ENCODE assay signal across 8 mouse cellular contexts in the genomic region with DNA sequence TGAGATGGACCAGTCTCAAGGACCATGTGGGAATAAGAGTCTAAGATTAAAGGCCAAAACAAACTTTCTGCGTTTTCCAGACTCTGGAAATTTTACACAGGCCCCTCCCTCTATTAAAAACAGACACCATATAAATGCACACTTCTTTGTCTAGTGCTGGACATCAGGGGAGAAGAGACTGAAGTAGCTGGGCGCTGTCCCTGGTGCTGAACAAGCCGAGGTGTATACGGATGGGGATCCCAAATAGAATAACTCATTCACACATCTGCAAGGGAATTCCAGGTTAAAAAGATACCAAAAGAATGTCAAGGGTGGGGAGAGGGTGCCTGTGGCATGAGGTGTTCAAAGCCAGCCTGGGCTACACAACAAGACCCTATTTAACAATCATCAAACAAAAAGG.
DNase-seq lines count a peak whose midpoint lies in the region; ATAC-seq and TF ChIP-seq lines count a peak whose summit lies in the region.

No protein-coding gene starts in this region.

- peak; percentile 79 for DNase-seq in forebrain, embryonic 11.5 days (ENCODE audit: low spot score)
- DNase-seq in 3T3-L1 (ENCODE audit: low read depth, low spot score) = peak; percentile 53
- DNase-seq in c-Kit-positive CD71-negative TER-119-negative erythroid progenitor cells, embryonic 14.5 days (ENCODE audit: low read depth) = peak; percentile 10
- DNase-seq in kidney, postnatal 0 days (ENCODE audit: low spot score) = peak; percentile 85
- peak; percentile 81 for DNase-seq in retina, embryonic 14.5 days (ENCODE audit: low spot score)
- DNase-seq in right cerebral cortex, postnatal 14 days = no peak
- no peak for DNase-seq in layer of hippocampus, adult 2 months (ENCODE audit: low spot score in 2 of 2)

- no peak overlapping the region for H3K4me3 ChIP-seq in forebrain, embryonic 11.5 days (ENCODE audit: low read depth, low read length)
- no peak overlapping the region for H3K4me3 ChIP-seq in forebrain, embryonic 13.5 days
- no peak overlapping the region for H3K4me3 ChIP-seq in kidney, postnatal 0 days (replicated peaks; ENCODE audit: low read depth, low read length)
- H3K4me3 ChIP-seq in layer of hippocampus, adult 2 months = no peak overlapping the region

- no peak overlapping the region for H3K27ac ChIP-seq in forebrain, embryonic 11.5 days (ENCODE audit: low read depth, low read length)
- H3K27ac ChIP-seq in forebrain, embryonic 13.5 days = no peak overlapping the region
- no peak overlapping the region for H3K27ac ChIP-seq in kidney, postnatal 0 days
- H3K27ac ChIP-seq in layer of hippocampus, adult 2 months = no peak overlapping the region

- no peak overlapping the region for H3K9ac ChIP-seq in forebrain, embryonic 11.5 days (ENCODE audit: low read length)
- no peak overlapping the region for H3K9ac ChIP-seq in forebrain, embryonic 13.5 days
- H3K9ac ChIP-seq in kidney, postnatal 0 days (ENCODE audit: low read depth, low read length) = no peak overlapping the region

- no peaks in the 10 kb centered on the region for H3K36me3 ChIP-seq in forebrain, embryonic 11.5 days (ENCODE audit: control insufficient read depth, insufficient read depth, low read length)
- H3K36me3 ChIP-seq in forebrain, embryonic 13.5 days (ENCODE audit: poor library complexity, severe bottlenecking) = no peaks in the 10 kb centered on the region
- H3K36me3 ChIP-seq in kidney, postnatal 0 days (ENCODE audit: insufficient read depth, low read length) = no peaks in the 10 kb centered on the region

- no peak for TF ChIP-seq CTCF in kidney, postnatal 0 days (IDR thresholded peaks at IDR 0.05; ENCODE audit: low read depth)
- TF ChIP-seq CTCF in layer of hippocampus, adult 2 months (conservative IDR thresholded peaks at IDR 0.05) = no peak

- H3K27me3 ChIP-seq in forebrain, embryonic 11.5 days (ENCODE audit: control insufficient read depth, insufficient read depth, low read length) = no peaks in the 10 kb centered on the region
- no peaks in the 10 kb centered on the region for H3K27me3 ChIP-seq in forebrain, embryonic 13.5 days
- H3K27me3 ChIP-seq in kidney, postnatal 0 days (ENCODE audit: insufficient read depth, low read length) = no peaks in the 10 kb centered on the region

- no peak for ATAC-seq in forebrain, embryonic 11.5 days (replicated peaks; ENCODE audit: low FRiP score)
- no peak for ATAC-seq in forebrain, embryonic 13.5 days
- ATAC-seq in kidney, postnatal 0 days (replicated peaks; ENCODE audit: low FRiP score, low read depth) = 0 out of 2 replicates have a peak, but pooled peaks have one; percentile 49

- no peaks in the 10 kb centered on the region for H3K4me1 ChIP-seq in forebrain, embryonic 11.5 days (replicated peaks; ENCODE audit: control insufficient read depth, insufficient read depth, low read length)
- H3K4me1 ChIP-seq in forebrain, embryonic 13.5 days = peaks cover 3% of the 10 kb centered on the region; the same call in 1 of the 2 replicates
- H3K4me1 ChIP-seq in kidney, postnatal 0 days (replicated peaks; ENCODE audit: insufficient read depth, low read length) = no peaks in the 10 kb centered on the region

- H3K4me2 ChIP-seq in forebrain, embryonic 11.5 days (ENCODE audit: low read depth, low read length, severe bottlenecking) = no peak overlapping the region
- no peak overlapping the region for H3K4me2 ChIP-seq in forebrain, embryonic 13.5 days
- H3K4me2 ChIP-seq in kidney, postnatal 0 days (ENCODE audit: low read length) = no peak overlapping the region

- no peaks in the 10 kb centered on the region for H3K9me3 ChIP-seq in forebrain, embryonic 11.5 days (ENCODE audit: control insufficient read depth, low read length)
- no peaks in the 10 kb centered on the region for H3K9me3 ChIP-seq in forebrain, embryonic 13.5 days (replicated peaks)
- H3K9me3 ChIP-seq in kidney, postnatal 0 days (replicated peaks; ENCODE audit: low read length) = no peaks in the 10 kb centered on the region

- 6% methylated on average over 4 of the region's 4 CpGs for WGBS in forebrain, embryonic 11.5 days
- 5% methylated on average over 4 of the region's 4 CpGs for WGBS in forebrain, embryonic 13.5 days
- 5% methylated on average over 4 of the region's 4 CpGs for WGBS in kidney, postnatal 0 days

Comparison
In these comparisons a context has a peak if more than half of its experiments do, and no peak if none do; other contexts are left out.
1. DNase-seq: peak in forebrain, embryonic 11.5 days (single experiment), 3T3-L1 (single experiment), c-Kit-positive CD71-negative TER-119-negative erythroid progenitor cells, embryonic 14.5 days (single experiment), kidney, postnatal 0 days (single experiment) and retina, embryonic 14.5 days (single experiment); none in right cerebral cortex, postnatal 14 days (single experiment) and layer of hippocampus, adult 2 months (0 of 2).